Mouse (Mus musculus): ENCODE results near the gene Zfp593.

Zfp593 gene

DNA sequence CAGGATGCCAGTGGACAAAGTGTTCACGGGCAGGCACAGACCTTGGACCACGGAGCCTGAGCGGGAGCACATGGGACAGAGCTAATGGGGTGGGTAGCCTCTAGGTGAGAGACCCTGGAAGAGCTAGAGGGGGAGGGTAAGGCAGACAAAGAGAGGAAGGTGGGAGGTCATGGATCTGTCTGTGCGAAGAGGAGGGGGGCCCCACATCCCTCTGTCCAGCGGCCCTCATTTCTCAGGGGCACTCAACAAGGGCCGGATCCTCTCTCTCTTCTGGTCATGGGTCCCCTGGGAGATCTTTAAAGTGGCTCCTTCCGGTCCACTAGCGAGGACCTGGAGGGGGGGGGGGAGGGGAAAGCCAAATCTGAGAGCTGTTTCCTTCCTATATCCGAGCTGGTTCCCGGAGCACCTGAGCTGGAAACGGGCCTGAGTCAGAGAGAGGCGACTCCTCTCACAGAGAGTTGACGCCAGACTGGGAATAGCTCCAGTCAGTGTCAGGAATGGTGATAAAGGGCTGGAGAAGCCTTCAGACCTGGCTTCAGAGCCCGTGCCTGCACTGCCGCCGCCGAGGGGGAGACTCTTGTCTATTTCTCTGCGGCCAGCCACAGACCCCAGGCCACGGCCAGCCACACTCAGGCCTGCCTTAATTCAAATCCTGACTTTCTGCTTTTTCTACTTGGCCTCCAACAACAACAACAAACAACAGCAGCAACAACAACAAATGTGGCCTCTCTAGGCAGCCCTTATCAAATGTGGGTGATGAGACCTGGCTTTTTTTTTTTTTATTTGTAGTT lies 11.2 kb upstream of the Zfp593 start:
- DNase-seq, result no peak

DNA sequence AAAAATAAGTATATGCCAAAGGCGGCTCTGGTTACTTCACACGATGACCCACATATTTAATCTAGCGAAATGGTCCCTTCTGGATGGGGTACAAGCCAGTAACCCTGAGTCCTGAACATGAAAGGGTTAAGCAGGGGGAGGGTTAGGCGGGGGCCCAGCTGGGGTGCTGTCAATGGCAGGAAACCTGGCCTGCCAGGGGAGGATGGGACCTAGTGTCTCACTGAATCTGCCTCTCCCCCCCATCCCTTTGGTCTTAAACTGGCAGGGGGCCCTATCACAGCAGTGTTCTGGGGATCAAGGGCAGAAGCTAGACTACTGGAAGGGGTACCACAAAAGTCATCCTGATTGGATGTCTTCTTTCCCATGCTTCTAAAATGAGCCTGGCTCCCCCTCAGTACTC lies 10.5 kb upstream of the Zfp593 start:
- DNase-seq, result no peak

DNA sequence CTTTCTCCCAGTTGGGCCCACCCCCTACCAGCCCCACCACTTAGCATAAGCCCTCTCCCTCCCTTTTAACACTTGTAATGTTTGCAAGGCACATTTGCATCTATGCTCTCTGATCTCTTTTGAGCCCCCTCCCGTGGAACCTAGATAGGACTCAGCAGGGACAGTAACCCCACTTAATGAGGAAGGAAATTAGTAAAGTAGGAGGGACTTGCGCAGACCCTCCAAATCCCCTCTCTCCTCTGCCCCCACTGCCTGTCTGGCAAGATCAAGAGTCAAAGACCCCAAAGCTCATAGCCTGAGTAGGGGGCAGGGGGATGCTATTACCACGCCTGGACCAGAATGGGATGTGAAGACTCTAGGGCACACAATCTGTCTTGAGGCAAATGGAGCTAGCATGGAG lies 9.4 kb upstream of the Zfp593 start:
- no peak for DNase-seq

DNA sequence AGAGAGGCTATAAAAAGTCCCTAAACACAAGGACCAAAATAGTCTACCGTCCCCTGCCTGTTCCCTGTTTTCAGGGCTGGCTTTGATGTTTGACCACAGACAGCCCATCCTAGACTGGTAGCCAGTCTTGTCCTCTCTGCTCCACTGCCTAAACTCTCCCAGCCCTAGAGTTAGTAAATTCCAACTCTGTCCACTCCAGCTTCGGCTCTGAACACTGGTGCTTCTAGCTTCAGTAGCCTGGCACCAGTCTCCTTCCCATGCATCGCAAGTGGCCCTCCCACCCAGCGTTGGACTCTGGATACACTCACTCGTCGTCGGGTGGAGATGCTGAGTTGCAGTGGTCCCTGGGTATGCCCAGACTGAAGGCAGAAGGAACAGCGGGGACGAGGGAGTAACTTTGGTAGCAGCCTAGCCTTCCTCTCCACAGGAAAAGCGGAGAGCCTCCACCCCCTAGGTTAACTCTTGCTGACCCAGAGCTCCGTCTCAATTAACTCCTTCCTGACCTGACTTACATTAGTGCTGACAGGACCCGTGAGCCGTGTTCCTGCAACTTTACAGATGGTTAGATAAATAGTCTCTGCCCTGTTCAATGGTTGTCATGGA lies 8.4 kb upstream of the Zfp593 start, which contains the start of gene Grrp1:
TSS of gene Grrp1 (minus strand) at position 385 of the 603 bp plus-strand sequence.
- no peak for DNase-seq

DNA sequence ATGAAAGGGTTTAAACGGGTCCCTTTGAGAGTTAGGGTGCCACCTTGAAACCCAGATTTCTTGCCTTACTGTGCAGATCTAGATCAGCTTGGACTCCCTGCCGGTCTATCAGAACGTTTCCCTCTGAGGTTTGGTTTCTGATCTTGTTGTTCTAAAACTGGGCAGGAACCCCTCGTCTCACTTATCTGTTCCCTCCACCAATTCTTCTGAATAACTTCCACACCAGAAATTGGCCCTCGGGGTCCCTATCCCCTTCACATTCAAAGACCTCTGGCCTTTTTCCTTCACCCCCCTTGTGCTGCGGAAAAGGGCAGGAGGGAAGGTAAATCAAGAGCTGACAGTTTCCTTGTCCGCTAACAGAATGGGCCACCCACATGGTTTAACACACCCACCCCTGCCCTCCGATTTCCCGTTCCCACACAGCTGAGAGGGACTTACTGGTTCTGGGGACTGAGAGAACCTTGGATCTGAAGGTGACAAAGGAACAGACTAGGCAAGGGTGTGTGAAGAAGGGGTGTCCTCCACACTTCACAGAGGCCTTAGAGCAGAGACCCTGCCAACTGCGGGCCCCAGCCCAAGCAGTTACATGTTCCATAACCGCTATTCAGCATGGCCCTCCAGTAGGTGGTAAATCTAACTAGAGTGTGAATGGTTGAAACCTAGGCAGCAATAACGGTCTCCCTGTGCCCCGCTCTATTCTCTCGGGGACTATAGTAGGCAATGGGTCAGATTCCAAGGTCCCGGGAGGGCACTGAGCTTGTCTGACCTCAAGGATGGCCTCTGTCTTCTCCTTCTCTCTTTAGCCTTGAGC lies 7.7 kb upstream of the Zfp593 start:
- DNase-seq, result no peak

DNA sequence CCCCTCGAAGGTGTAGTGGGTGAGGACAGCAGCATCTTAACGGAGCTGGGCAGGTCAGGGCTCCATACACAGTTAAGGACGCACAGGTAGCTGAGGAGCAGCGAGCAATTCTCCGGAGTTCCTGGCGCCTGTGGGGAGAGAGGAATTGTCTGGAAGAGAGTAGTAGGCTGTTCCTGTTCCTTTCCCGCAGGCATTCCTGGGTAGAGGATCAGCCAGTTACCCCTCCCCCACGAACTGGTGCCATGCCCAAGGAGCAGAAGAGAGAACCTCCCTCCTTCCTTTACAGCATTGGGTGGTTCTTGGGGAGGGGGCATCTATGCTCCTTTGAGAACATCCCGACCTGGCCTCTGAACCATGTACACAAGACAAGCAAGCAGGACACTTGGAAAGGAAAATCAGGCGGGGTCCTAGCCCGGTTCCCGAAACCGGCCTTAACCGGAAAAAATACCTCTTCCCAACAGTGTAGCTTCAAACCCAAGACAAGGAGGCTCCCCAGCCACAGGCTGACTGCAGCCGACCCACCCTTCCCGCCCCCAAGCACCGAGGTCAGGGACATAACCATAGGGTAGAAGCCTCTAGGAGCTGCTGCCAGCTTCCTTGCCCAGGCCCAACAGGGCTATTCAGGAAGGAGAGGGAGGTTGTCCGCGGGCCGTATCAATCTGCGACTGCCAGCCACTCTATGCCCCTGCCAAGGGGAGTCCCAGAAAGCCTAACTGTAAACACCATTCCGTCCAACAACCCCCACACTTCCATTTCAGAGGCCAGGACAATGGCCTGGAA lies 6.9 kb upstream of the Zfp593 start:
- DNase-seq, result no peak

DNA sequence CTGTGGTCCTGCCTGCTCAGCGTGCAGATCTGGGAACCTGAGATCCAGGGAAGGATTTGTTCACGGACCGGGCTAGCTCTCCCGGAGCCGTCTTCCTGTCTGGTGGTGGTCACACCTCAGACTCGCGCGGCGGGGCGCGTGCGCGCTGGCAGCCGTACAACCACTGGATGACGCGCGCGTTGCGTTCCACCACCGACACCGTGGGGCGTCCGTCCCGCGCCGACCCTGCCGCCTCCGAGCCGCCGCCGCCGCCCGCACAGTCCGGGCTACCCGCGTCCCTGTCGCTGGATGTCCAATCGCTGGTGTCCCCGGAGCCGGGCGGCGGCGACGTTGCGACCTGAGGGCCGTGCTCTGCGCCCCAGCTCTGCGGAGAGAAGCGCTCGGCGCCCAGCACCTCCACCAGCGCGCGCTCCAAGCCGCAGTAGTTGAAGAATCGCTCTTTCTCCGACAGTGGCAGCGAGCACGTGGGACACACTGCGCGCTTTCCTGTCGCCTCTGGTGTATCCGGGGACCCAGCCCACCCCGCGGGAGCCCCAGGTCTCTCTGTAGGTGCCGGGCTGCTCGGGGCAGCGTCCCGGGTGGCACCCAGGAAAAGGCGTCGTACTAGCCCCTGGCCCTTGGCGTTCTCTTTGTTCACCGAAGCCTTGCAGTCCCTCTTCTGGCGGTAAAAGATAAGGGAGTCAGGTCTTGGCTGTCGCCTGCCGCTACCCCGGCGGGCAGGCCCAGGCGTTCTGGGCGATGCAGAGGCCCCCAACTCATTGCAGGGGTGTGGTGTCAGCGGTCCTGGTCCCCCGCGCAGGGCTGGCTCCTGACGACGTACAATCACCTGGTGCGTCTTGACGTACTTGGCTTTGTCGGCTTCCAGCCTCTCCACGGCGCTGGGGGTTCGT lies 6.1 kb upstream of the Zfp593 start:
- no peak for DNase-seq

DNA sequence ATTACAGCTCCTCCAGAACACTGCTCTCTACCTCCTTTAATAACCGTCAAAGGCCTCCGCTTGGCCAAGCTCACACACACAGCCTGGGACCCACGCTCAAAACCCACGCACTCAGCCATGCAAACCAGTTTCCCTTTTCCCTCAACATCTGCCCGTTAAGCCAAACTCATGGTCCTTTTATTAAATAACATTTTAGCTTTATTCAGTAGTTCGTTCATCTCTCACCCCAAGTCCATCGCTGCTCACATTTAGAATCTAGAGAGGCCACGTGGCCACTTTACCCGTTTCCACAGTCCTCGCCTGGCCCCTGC lies 5.5 kb upstream of the Zfp593 start:
- DNase-seq, result no peak

DNA sequence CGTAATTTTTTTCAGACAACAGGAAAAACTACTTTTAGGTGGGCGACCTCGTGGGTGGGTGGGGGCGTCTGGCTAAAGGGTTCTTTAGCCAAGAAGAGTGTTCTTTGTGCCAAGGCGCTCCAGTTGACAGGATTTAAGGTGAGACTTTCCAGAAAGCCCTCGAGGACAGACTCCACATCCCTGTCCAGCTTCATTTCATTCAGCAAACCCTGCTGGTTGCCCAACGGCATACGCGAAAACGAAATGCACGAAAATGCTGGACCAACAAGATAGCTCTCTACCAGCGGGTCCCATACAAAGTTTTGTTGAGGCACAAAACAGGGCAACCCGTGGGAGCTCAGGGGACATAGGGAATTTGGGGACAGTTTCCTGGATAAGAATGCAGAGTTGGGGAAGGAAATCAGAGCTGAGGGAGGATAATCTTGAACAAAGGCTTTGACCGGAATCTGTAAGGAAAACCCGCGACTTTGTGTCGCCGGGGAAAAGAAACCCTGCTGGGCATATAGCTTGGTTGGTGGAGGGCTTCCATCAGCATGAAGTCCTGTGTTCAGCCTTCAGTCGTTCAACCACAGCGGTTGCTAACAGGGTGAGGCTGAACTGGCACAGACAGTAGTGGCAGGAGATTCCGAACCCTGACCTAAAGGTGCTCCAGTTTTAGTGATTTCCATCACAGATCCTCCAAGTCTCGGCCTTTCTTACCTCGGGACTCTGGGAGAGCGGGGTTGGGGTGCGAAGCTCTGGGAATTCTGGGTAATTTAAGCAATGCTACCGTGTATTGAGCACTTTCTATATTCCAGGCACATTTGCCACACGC lies 4.9 kb upstream of the Zfp593 start:
- no peak for DNase-seq

DNA sequence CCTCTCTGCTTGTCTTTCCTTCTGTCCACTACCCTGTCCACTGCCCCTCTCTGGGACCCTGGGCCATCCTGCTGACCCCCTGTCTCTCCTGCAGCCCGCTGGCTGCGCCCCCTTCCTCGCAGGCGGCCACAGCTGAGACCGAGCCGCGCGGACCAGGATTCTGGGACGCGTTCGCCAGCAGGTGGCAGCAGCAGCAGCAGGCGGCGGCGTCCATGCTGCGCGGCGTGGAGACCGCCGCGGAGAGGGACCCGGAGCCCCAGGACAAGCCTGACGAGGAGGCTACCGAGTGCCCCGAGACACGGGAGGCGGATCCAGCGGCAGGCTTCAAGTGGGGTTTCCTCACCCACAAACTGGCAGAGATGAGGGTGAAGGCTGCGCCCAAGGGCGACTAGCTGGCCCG lies 4.3 kb upstream of the Zfp593 start:
- DNase-seq, result no peak

DNA sequence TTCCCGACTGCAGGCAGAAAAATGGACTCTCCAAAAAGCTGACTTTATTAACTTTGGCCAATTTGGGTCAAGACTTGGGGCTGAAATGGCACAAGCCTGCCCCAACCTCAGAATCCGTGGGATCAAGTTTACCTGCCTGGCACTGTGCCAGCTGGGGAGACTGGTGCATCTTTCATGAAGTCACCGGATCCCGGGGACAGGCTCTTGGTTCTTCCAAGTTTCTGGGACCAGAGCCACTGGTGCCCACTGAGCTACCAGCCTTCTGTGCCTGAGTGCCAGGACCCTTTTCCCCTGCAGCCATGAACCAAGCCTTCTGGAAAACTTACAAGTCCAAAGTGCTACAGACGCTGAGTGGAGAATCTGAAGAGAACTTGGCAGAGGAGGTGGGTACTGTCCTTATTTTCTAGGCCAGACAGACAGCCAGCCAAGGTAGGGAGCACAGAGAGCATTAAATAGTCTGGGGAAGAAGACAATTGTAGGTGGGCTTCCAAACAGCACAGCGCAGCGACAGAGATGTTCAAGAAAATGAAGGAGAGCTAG lies 1.4 kb upstream of the Zfp593 start, which contains the start of gene Gm30191:
TSS of gene Gm30191 (plus strand) at position 217 of the 540 bp plus-strand sequence.
- no peak for DNase-seq

DNA sequence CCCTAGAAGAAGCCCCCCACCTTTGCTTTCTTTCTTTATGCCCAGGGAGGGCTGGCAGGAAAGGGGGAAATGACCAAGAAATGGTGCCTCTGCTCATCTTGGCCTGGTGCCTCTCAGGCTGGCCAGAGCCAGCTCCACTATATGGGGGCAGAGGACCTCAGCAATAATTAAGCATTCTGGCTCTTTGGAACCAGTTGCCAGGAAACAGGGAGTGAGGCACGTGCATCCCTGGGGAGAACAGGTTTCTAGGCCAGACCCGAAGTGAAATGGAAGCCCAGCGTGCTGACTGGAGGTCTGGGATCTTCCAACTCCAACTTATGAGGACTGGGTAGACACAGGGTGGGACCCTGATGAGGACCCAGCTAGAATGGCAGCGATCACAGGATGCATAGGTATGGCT lies 864 bp upstream of the Zfp593 start:
- DNase-seq, result no peak

DNA sequence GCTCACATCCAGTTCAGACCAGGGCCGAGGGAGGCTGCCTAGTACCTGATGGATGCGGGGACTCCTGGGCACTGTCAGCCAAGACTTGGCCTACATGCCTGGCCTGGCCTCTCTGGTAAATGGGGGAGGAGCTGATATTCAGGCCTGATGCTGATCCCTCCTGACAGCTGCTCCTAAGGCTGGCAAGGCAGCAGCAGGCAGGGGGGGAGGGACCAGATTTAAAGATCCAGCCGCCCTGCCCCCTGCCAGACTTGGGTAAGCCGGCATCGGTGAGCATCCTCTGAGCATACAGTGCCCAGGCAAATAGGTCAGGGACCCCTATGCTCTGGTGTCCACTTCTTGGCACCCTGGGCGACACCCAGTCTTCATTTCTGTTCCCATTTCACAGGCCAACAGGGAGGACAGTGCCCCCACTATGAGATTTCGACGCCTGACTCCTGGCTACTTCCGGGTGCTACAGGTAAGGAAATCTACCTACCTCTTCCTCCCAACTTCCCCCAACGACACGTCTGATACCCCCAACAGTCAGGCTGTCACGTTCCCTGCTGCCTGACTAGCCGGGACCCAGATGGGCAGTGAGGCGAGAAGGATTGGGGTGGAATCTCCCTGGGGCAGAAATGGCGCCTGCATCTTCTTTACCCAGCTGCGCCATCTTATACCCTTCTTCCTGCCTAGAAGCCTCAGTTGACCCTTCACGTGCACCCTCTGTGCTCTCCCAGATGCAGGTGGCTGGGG lies 1.7 kb downstream of the Zfp593 start, which contains the start of gene E130218I03Rik:
TSS of gene E130218I03Rik (plus strand) at position 147 of the 735 bp plus-strand sequence.
- no peak for DNase-seq

DNA sequence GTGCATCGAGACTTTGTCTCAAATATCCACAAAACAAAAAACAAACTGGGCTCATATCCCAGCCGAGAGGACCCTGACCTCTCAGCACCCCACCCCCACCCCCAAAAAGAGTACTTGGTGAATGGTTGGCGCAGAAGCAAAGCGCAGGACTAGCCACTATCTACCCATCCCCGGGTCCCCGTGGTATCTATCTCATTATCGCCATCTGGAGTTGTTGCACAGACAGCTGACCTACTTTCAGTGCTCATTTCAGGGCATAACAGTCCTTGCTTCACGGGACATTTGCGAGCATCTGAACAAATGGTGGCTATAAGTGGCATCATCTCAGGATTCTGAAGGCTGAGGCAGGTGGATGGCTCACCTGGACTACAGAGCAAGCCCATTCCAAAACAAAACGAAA lies 6.7 kb downstream of the Zfp593 start:
- DNase-seq, result no peak

DNA sequence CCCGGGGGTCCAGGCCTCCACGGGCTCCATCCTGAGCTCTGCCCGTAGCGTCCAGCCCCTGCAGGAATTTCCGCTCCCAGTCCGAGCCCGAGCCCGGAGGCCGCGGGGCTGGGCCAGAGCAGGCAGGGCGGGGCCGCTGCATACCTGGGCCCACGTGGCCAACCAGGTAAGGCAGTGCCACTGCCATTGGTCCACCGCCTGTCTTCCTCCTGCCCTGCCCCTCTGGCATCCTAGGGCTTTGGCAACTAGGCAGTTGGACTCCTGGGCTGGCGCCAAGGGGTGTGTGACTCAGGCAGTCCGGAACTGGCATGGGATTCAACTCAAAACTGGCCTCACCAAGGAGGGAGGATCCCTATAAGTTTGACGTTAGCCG lies 7.1 kb downstream of the Zfp593 start, which contains the start of gene Cnksr1:
TSS of gene Cnksr1 (minus strand) at position 121 of the 373 bp plus-strand sequence.
- DNase-seq, result peak; percentile 73

DNA sequence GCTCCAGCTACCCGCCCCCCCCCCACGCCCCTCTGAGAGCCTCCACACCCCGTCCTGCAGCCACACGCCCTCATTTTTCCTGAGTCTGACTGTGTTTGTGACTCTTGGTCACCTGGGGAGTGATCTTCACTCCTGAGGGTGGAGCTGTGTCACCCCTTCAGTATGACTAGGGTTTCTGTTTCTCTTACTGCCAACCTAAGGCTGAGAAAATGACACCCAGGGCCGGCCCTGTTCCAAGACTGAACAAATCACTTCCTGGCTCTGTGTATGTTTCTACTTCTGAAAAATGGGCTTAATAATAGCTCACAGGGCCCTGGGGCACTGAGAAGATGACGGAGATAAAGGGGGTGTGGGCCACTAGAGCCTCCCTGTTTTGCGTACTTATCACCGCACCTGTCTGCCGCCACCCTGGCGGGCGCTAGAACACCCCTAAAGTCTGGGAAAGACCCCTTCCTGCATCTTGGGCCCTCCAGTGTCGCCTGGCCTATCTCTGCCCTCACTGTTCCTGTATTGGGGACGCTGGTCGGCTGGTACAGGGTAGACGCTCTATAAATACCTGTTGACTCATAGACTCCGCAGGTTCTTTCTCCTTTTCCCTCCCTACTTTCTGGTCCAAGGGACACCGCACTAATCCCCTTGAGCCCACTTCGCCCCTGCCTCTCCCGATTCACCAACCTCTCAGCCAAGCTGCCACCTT lies 7.7 kb downstream of the Zfp593 start:
- no peak for DNase-seq

DNA sequence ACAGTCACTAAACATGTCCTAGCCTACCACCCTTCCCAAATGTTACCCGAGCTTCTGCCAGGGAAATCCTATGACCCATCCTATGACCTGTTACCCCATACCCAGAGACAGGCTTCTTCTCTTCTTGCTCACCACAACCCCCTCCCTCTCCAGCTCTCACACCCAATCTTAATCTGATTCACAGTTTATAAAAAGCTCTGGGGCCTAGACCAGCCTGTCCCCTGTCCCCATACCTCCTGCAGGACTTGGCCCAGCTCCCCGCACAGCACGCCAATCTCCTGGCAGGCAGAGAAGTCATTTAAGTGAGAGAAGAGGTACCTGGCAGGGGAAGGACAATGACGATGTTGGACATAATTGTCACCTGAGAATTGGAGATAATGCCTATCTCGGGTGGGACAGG lies 10.5 kb downstream of the Zfp593 start:
- DNase-seq, result no peak

DNA sequence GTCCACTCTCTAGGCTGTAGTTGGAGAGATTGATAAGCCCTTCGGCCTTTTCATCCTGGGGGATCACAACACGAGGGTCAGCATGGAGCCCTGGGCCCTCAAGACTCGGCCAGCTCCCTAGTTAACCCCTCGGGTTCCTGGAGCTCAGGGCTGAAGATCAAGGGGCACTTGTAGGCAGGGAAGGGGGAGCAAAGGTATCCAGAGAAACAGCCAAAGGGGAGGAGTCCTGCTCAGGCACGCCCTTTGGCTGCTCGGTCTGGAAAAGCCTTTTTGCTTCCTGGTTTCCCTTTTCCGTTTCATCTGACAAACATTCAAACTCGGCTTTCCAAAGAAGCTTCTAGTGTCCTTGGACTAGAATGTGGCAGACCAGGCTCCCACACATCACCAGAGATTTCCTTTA lies 15.0 kb downstream of the Zfp593 start:
- DNase-seq, result no peak

DNA sequence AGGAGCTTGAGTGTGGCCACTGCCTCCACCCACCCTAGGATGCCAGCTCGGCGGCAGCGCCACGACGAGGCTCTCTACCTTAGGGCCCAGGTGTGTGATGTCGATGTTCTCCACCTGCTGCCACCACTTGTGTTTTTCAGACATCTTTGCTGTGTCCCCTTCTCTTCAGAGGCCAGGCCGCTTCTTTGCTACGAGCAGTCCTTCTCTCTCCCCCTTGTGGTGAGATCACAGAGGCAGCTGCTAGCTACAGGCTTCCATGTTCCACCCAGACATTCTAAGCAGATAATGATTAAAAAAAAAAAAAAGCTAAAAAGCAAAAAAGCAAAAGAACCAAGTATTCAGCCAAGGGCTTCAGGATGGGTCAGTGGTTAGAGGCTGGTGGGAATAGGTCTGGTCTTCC lies 18.2 kb downstream of the Zfp593 start, which contains the start of gene Catsper4:
TSS of gene Catsper4 (minus strand) at position 190 of the 400 bp plus-strand sequence.
- no peak for DNase-seq

Data from cerebellum, adult 11-12 months (tissue).